Mouse (Mus musculus): Measurements from ENCODE around the gene Acss2.

Acss2 gene

DNA sequence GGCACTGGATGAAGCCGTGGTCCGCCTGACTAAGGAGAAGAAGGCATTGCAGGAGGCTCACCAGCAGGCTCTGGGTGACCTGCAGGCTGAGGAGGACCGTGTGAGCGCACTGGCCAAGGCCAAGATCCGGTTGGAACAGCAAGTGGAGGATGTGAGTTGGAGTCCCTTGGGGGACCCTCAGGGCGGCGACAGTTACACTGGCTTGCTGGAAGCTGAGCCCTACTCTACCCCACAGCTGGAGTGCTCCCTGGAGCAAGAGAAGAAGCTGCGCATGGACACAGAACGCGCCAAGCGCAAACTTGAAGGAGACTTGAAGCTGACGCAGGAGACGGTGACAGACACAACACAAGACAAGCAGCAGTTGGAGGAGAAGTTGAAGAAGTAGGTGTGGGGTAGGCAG is 110.8 kb downstream of the Acss2 start:
- no peak for DNase-seq (ENCODE audit: low spot score in 2 of 2)

DNA sequence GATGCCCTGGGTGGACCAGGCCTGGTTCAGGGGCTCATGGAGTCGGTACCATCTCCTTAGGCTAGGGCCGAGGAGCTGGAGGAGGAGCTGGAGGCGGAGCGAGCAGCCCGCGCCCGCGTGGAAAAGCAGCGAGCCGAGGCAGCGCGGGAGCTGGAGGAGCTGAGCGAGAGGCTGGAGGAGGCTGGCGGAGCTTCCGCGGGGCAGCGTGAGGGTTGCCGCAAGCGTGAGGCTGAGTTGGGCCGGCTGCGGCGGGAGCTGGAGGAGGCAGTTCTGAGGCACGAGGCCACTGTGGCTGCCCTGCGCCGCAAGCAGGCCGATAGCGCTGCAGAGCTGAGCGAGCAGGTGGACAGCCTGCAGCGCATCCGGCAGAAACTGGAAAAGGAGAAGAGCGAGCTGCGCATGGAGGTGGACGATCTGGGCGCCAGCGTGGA is 111.5 kb downstream of the Acss2 start:
- DNase-seq (ENCODE audit: low spot score in 2 of 2): peak in 1 of 2 experiments; percentile 38

DNA sequence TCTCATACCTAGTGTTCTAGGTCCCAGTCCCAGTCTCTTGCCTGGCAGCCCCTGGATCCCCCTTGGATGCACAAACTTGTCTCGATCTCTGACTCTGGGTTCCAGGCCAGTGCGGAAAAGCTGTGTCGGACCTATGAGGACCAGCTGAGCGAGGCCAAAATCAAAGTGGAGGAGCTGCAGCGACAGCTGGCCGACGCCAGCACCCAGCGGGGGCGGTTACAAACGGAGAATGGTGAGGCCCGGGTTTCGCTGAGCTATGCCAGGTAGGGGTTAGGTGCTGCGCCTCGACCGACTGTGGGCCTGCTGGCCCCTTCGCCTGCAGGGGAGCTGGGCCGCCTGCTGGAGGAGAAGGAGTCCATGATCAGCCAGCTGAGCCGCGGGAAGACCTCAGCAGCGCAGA is 112.4 kb downstream of the Acss2 start:
- DNase-seq (ENCODE audit: low spot score in 2 of 2): no peak

DNA sequence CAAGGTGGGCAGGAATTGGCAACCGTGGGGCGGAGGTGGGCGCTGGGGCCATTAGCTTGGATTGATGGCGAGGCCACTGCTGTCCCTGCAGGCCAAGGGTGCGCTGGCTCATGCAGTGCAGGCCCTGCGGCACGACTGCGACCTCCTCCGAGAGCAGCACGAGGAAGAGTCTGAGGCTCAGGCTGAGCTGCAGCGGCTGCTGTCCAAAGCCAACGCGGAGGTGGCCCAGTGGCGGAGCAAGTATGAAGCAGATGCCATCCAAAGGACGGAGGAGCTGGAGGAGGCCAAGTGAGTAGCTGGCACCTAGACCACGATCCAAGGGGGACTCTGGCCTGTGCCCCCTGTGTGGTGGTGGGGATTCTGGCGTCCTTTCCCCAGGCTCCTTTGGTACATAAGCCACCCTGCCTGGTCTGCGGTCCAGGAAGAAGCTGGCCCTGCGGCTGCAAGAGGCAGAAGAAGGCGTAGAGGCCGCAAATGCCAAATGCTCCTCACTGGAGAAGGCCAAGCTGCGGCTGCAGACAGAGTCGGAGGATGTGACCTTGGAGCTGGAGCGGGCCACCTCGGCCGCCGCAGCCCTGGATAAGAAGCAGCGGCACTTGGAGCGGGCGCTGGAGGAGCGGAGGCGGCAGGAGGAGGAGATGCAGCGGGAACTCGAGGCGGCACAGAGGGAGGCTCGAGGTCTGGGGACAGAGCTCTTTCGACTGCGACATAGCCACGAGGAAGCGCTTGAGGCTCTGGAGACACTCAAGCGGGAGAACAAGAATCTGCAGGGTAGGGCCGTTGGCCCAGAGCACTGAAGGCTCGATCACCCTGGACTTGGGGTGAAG is 113.1 kb downstream of the Acss2 start:
- no peak for DNase-seq (ENCODE audit: low spot score in 2 of 2)

DNA sequence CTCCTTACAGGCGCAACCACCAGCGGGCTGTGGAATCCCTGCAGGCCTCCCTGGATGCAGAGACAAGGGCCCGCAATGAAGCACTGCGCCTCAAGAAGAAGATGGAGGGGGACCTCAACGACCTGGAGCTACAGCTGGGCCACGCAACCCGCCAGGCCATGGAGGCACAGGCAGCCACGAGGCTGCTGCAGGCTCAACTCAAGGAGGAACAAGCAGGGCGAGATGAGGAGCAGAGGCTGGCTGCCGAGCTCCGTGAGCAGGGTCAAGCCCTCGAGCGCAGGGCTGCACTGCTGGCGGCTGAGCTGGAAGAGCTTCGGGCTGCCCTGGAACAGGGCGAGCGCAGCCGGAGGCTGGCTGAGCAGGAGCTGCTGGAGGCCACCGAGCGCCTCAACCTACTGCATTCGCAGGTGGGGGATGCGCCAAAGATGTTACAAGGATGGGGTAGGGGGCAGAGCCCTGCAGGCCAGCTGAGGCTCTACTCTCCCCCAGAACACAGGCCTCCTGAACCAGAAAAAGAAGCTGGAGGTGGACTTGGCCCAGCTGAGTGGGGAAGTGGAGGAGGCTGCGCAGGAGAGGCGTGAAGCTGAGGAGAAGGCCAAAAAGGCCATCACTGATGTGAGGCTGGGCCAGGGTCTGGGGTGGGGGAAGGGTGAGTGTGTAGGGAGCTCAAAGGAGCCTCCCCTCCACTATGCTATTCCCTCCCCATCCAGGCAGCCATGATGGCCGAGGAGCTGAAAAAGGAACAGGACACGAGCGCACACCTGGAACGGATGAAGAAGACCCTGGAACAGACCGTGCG is 114.6 kb downstream of the Acss2 start:
- DNase-seq (ENCODE audit: low spot score in 2 of 2): no peak

DNA sequence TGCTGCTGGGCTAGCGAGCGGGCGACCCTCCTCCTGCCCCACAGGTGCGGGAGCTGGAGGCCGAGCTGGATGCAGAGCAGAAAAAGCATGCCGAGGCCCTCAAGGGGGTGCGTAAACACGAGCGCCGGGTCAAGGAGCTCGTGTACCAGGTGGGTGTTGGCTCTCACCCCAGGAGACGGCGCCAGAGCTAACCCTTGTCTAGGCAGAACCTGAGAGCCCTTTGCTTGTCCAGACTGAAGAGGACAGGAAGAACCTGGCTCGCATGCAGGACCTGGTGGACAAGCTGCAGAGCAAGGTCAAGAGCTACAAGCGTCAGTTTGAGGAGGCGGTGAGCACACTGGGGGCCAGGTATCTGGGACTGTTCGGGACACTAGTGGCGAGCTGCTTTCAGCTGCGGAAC is 115.4 kb downstream of the Acss2 start:
- DNase-seq (ENCODE audit: low spot score in 2 of 2): no peak

DNA sequence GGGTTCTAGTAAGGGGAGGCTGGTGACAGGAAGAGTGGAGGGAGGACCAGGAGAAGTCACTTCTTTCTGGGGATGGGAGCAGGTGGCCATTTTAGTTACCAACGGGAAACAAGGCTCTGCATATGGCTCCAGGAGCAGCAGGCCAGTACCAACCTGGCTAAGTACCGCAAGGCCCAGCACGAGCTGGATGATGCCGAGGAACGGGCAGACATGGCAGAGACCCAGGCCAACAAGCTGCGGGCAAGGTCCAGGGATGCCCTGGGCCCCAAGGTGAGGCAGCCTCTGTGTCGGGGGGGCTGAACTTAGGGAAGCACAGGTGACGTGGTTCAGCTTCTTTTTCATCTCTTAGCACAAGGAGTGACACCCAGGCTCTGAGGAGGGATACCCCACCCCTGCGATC is 116.0 kb downstream of the Acss2 start:
- no peak for DNase-seq (ENCODE audit: low spot score in 2 of 2)

DNA sequence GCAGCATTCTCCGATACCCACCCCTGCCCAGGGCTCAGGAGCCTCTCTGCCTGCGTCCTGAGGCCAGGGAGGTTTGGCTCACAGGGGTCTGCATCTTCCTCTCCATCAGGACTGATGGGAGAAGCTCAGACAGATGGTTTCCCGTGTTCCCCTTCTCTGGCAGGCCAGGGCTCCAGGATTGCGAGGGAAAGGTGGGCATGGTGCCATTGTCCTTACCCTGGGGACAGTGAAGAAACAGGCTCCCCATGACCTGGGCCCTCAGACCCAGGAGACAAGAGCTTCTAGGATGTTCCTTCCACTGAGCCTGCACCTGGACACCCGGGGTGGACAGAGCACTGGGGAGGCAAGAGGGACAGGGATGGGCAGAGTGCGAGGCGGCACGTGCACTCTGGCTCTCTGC is 116.8 kb downstream of the Acss2 start:
- DNase-seq (ENCODE audit: low spot score in 2 of 2): no peak

Measured in frontal cortex, postnatal 25 days (tissue).